ENCODE assay signal across 8 mouse cellular contexts in the genomic region with DNA sequence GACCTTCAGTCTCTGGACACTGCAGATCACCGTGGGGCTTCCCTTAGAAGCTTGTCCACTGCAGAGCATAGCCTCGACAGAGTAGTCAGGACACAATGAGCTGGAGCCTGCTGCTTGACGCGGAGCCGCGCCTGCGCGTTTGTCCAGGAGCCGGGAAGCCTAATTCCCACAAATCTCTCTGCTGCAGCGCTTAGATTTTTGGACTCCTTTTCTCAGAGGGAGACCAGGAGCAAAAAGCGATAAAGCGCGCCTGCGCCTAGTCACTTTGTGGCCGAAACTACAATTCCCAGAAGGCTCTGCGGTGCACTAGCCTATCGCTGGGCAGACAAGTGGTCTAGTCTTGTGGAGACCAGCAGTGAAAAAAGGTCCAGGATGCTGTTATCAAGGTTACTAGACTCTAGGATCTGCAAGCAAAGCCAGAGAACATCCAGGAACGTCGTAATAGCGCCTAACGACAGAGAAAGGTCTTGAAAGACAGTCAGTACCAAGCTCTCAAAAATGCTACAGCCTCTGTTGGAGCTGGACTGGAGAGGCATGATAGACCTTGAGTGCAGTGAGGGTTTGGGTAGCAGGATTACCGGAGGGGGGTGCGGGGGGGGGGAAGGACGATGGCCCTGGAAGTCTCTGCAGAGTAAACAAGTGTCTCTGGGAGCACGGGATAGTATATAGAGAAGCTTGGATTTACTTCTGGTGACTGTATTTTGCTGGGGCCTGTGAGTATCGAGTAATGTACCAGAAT. TPM values are rescaled to one million over a fixed set of nuclear protein-coding genes. Genes with fewer than 3 reads are reported as not detected.
DNase-seq lines count a peak whose midpoint lies in the region; ATAC-seq lines count a peak whose summit lies in the region.

A gene (minus strand): TSS at position 262 of the 739 bp plus-strand sequence.

- intact Hi-C loops in gastrocnemius, postnatal 14 days (cut with DNase I; ENCODE audit: low total_unique reads) = no loop called here

- peak; percentile 91 for DNase-seq in adrenal gland, adult 8-10 months
- DNase-seq in embryo, embryonic 11 days = peak; percentile 97
- DNase-seq in gastrocnemius, postnatal 14 days = peak; percentile 85
- peak; percentile 90 for DNase-seq in hindlimb bud, embryonic 11.5 days (ENCODE audit: extremely low spot score, low read depth, low spot score)
- DNase-seq in left cerebral cortex, adult 18-20 months (ENCODE audit: low spot score in 2 of 2) = peak; percentile 94 to 95
- peak; percentile 85 for DNase-seq in lung, postnatal 14 days
- peak; percentile 95 to 97 for DNase-seq in right cerebral cortex, postnatal 10 days (ENCODE audit: low spot score in 2 of 2)

- no peak for ATAC-seq in megakaryocyte progenitor cell, adult 5-6 weeks (replicated peaks; ENCODE audit: poor library complexity)

RNA-seq across cellular contexts. Expression of the gene that starts here (rescaled TPM):
- 1 to 10 TPM; 4.0 to 6.1 (median 4.8) TPM for total RNA-seq in adrenal gland, adult 8-10 months (2022)
- 1 to 10 TPM in 1 of 2 experiments, under 1 TPM in 1; 0.73 to 1.0 TPM for total RNA-seq in gastrocnemius, postnatal 14 days (2021)
- total RNA-seq in left cerebral cortex, adult 18-20 months (2021) = 1 to 10 TPM; 5.4 to 5.6 TPM
- total RNA-seq in megakaryocyte progenitor cell, adult 5-6 weeks (2015) = not detected in 2 replicates
- not detected in 2 replicates for total RNA-seq in megakaryocyte progenitor cell, adult 5-6 weeks (2017)
